Mouse (Mus musculus) forebrain, embryonic 15.5 days (tissue): ENCODE data around the gene Ttc29. TPM values are rescaled to one million over a fixed set of nuclear protein-coding genes. Genes with fewer than 3 reads are reported as not detected.

Experiments used
- ATAC-seq: fragments of 200-750 bp; cut with Nextera tagmentation; replicated peaks from 2 replicates; pipeline ENCODE4 v1.8.0; 2017; ENCODE audit warnings: mild to moderate bottlenecking, moderate TSS enrichment, moderate library complexity
- H3K27ac ChIP-seq: fragments of 300-500 bp; sonication (generic); replicated peaks from 2 replicates; pipeline ENCODE4 v1.5.1; 2015; ENCODE audit warnings: mild to moderate bottlenecking, inconsistent platforms
- H3K27me3 ChIP-seq: fragments of 300-500 bp; sonication (generic); 2 replicates; pipeline ENCODE4 v1.6.1; 2015; ENCODE audit warnings: inconsistent platforms
- H3K36me3 ChIP-seq: fragments of 300-500 bp; sonication (generic); 2 replicates; pipeline ENCODE4 v1.6.1; 2015; ENCODE audit warnings: mild to moderate bottlenecking, inconsistent platforms
- H3K4me1 ChIP-seq: fragments of 300-500 bp; sonication (generic); 2 replicates; pipeline ENCODE4 v1.6.1; 2015; ENCODE audit warnings: inconsistent platforms
- H3K4me2 ChIP-seq: fragments of 300-500 bp; sonication (generic); replicated peaks from 2 replicates; pipeline ENCODE4 v1.6.1; 2015; ENCODE audit warnings: mild to moderate bottlenecking, inconsistent platforms
- H3K4me3 ChIP-seq: fragments of 300-500 bp; sonication (generic); 2 replicates; pipeline ENCODE4 v1.5.1; 2015; ENCODE audit warnings: mild to moderate bottlenecking, inconsistent platforms
- H3K9ac ChIP-seq: fragments of 300-500 bp; sonication (generic); replicated peaks from 2 replicates; pipeline ENCODE4 v1.6.1; 2015; ENCODE audit warnings: mild to moderate bottlenecking, inconsistent platforms
- H3K9me3 ChIP-seq: fragments of 300-500 bp; sonication (generic); 2 replicates; pipeline ENCODE4 v1.6.1; 2016; ENCODE audit warnings: inconsistent platforms
- WGBS: fragments of 180-500 bp; shearing (Covaris S2); methylation state at CpG from one replicate; pipeline ENCODE4 v1.1.7; 2015; ENCODE audit warnings: mixed read lengths; 5-methylcytosine and 5-hydroxymethylcytosine counted together
- polyA plus RNA-seq: library from polyadenylated mRNA; unstranded; fragments of >200 nt; fragmentation: Nextera tagmentation; extraction: Ambion mirVana; gene quantifications from 2 replicates; pipeline ENCODE4 v1.2.1, GENCODE M21; 2015

Ttc29 gene
- polyA plus RNA-seq, 1 experiment from 2014 or later, result 1.9 TPM

- H3K4me1 ChIP-seq, result peaks cover 40% of the 10 kb centered on the region
- H3K4me3 ChIP-seq, result peak overlapping the region; percentile 42
- no peaks in the 10 kb centered on the region for H3K36me3 ChIP-seq
- H3K27me3 ChIP-seq, result peaks cover 83% of the 10 kb centered on the region
- no peak overlapping the region for H3K27ac ChIP-seq
- 1% methylated on average over 32 of the region's 32 CpGs for WGBS
- ATAC-seq, result peak; percentile 33
- H3K4me2 ChIP-seq, result peak overlapping the region; percentile 89
- H3K9me3 ChIP-seq, result no peaks in the 10 kb centered on the region
- no peak overlapping the region for H3K9ac ChIP-seq
These were observed 224.3 kb downstream of the Ttc29 start for GRCm38 (mm10) chr8:78437140-78438045.

GRCm38 (mm10) chr8:78438121-78438520 is 225.0 kb downstream of the Ttc29 start:
- no peak overlapping the region for H3K9ac ChIP-seq
- ATAC-seq, result no peak
- no peaks in the 10 kb centered on the region for H3K9me3 ChIP-seq
- under 1% methylated on average over 18 of the region's 18 CpGs for WGBS
- peak overlapping the region; percentile 42; the same call in 1 of the 2 replicates for H3K4me3 ChIP-seq
- 0 out of 2 replicates have a peak overlapping the region, but pooled peaks have one; percentile 13 for H3K4me2 ChIP-seq
- H3K4me1 ChIP-seq, result peaks cover 40% of the 10 kb centered on the region
- no peak overlapping the region for H3K27ac ChIP-seq
- H3K36me3 ChIP-seq, result no peaks in the 10 kb centered on the region
- peaks cover 84% of the 10 kb centered on the region for H3K27me3 ChIP-seq

DNA sequence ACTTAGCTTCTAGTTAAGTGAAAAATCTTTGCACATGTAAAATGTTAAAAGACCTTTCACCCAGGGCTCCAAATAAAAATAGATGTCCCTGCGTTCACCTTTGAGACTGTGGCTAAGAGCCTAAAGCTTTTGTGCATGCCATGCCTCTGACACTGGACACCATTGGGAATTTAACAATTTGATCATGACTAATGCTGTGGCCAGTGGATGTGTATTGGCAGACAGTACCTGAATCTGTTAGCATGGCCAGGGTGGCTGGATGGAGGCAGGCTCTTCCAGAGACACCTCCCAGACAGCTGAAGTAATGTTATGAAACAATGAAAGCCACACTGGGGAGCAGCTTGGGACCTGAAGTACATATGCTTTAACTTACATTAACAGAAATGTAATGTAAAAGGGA is 229.7 kb downstream of the Ttc29 start:
- WGBS, result 92% methylated on average over 1 of the region's 1 CpGs
- no peak overlapping the region for H3K9ac ChIP-seq
- peaks cover 49% of the 10 kb centered on the region for H3K27me3 ChIP-seq
- no peaks in the 10 kb centered on the region for H3K9me3 ChIP-seq
- no peak overlapping the region for H3K27ac ChIP-seq
- no peak overlapping the region for H3K4me2 ChIP-seq
- H3K4me3 ChIP-seq, result no peak overlapping the region
- H3K36me3 ChIP-seq, result no peaks in the 10 kb centered on the region
- ATAC-seq, result no peak
- peaks cover 5% of the 10 kb centered on the region for H3K4me1 ChIP-seq

Other genes with a start within 250 kb of the Ttc29 start
- 0.09 TPM in 1 of 2 replicates, not detected in the other for gene Pou4f2, start 223.3 kb downstream of the Ttc29 start, polyA plus RNA-seq